Mouse (Mus musculus): ENCODE measurements around the gene Sfxn5.
A peak's percentile ranks its signal among the peaks of the same experiment; 100 is the strongest.

The Sfxn5 gene

GRCm38 (mm10) chr6:85230762-85231161, 102.5 kb downstream of the Sfxn5 start:
- DNase-seq, result no peak

- DNase-seq, result peak in 1 of 2 experiments; percentile 51
These were observed 105.7 kb downstream of the Sfxn5 start for GRCm38 (mm10) chr6:85227520-85227919.

GRCm38 (mm10) chr6:85226570-85226969, 106.7 kb downstream of the Sfxn5 start:
- no peak for DNase-seq

- DNase-seq, result peak; percentile 47 to 82
These were observed 108.8 kb downstream of the Sfxn5 start for GRCm38 (mm10) chr6:85224442-85224891.

GRCm38 (mm10) chr6:85223498-85224150, 109.6 kb downstream of the Sfxn5 start:
- DNase-seq, result peak in 1 of 2 experiments; percentile 40

GRCm38 (mm10) chr6:85222551-85222950, 110.7 kb downstream of the Sfxn5 start:
- no peak for DNase-seq

GRCm38 (mm10) chr6:85220917-85221316, 112.3 kb downstream of the Sfxn5 start:
- DNase-seq, result no peak

- no peak for DNase-seq
These were observed 113.5 kb downstream of the Sfxn5 start for GRCm38 (mm10) chr6:85219706-85220105.

- no peak for DNase-seq
These were observed 114.4 kb downstream of the Sfxn5 start for GRCm38 (mm10) chr6:85218684-85219445.

- no peak for DNase-seq
These were observed 115.0 kb downstream of the Sfxn5 start for GRCm38 (mm10) chr6:85218251-85218650.

GRCm38 (mm10) chr6:85210686-85211085, 122.5 kb downstream of the Sfxn5 start:
- peak; percentile 58 to 80 for DNase-seq

GRCm38 (mm10) chr6:85209226-85209967, 123.8 kb downstream of the Sfxn5 start:
- DNase-seq, result peak; percentile 65 to 88

- peak in 1 of 2 experiments; percentile 65 for DNase-seq
These were observed 125.9 kb downstream of the Sfxn5 start for GRCm38 (mm10) chr6:85207345-85207744.

- DNase-seq, result no peak
These were observed 126.3 kb downstream of the Sfxn5 start for GRCm38 (mm10) chr6:85206939-85207285.

GRCm38 (mm10) chr6:85206182-85206938, 126.9 kb downstream of the Sfxn5 start:
- no peak for DNase-seq

GRCm38 (mm10) chr6:85197951-85198350, 135.3 kb downstream of the Sfxn5 start:
- peak; percentile 61 to 70 for DNase-seq

- no peak for DNase-seq
These were observed 139.6 kb downstream of the Sfxn5 start for GRCm38 (mm10) chr6:85193381-85194318.

- no peak for DNase-seq
These were observed 141.3 kb downstream of the Sfxn5 start for GRCm38 (mm10) chr6:85191751-85192440.

- no peak for DNase-seq
These were observed 142.6 kb downstream of the Sfxn5 start for GRCm38 (mm10) chr6:85190671-85191070.

GRCm38 (mm10) chr6:85189911-85190591, 143.2 kb downstream of the Sfxn5 start:
- peak in 1 of 2 experiments; percentile 20 for DNase-seq
